In the genomic region with DNA sequence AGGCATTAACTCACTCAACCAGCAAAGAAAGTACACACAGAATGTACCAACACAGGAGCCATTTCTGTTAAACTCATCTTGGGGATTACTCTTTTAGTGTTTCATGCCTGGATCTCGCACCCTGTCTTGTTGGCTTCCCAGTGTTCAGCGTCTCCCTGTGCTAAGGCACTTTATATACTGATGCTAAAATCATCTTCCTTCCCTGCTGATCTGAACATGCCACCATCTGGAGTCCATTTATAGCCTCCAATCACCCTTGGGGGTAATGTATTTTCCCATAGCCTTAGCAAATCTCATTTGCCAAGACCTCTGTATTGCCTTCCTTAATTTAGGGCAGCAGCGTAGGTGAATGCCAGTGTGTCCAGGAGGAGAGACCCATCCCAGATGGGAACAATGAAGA, we compare ENCODE assay signal across 25 mouse cellular contexts. TPM values are rescaled to one million over a fixed set of nuclear protein-coding genes. Genes with fewer than 3 reads are reported as not detected.
A peak's percentile ranks its signal among the peaks of the same experiment; 100 is the strongest.
DNase-seq lines count a peak whose midpoint lies in the region; TF ChIP-seq lines count a peak whose summit lies in the region.
"Had no signal": no experiment of that assay in that cellular context is flagged by ENCODE, and none has a peak within 500 bp of the region (broad histone marks: within the 10 kb centered on the region; RNA-seq: fewer than 3 reads in every experiment).

No protein-coding gene starts in this region.

- H3K4me3 ChIP-seq in left cerebral cortex, adult 2 months = no peak overlapping the region
- H3K4me3 ChIP-seq: embryonic facial prominence, embryonic 13.5 days; erythroblast, embryonic 14.5 days; forebrain, embryonic 13.5 days; hindbrain, embryonic 12.5 days; limb, embryonic 10.5 days; liver, embryonic 15.5 days; lung, embryonic 15.5 days; megakaryocyte, embryonic 14.5 days; midbrain, embryonic 13.5 days; neural tube, embryonic 12.5 days had no signal

- intact Hi-C loops in left cerebral cortex, adult 2 months (cut with DNase I) = loop anchor here (1.0 kb wide), 1 partner anchor 27 kb away; no protein-coding TSS in a partner anchor

- peak overlapping the region; percentile 80 for H3K27ac ChIP-seq in left cerebral cortex, adult 2 months
- H3K27ac ChIP-seq: embryonic facial prominence, embryonic 13.5 days; forebrain, embryonic 13.5 days; hindbrain, embryonic 12.5 days; limb, embryonic 10.5 days; liver, embryonic 15.5 days; lung, embryonic 15.5 days; midbrain, embryonic 13.5 days; neural tube, embryonic 12.5 days had no signal

- no peak for TF ChIP-seq CTCF in left cerebral cortex, adult 2 months (IDR thresholded peaks at IDR 0.05)

- peak; percentile 26 for DNase-seq in embryo, embryonic 11 days
- DNase-seq in embryo, embryonic 10 days (ENCODE audit: low spot score) = no peak
- DNase-seq in left cerebral cortex, adult 2 months (ENCODE audit: extremely low spot score in 1 of 2, low spot score in 2 of 2) = no peak
- DNase-seq in left cerebral cortex, adult 11 months (ENCODE audit: low spot score) = no peak
- peak; percentile 77 for DNase-seq in brain, adult 2 months (ENCODE audit: low read depth, low spot score)
- DNase-seq in right cerebral cortex, postnatal 25 days = peak; percentile 27
- DNase-seq in heart, adult 18-20 months = no peak
- DNase-seq: adrenal gland, postnatal 25 days; cerebellum, adult 11 months; cerebellum, adult 9-11 months; gastrocnemius, postnatal 36 days; kidney, adult 18-20 months; liver; lung, postnatal 36 days; thymus, postnatal 25 days had no signal

RNA-seq across cellular contexts. Expression of a gene that starts 11.6 kb away (rescaled TPM):
- total RNA-seq in left cerebral cortex, adult 2 months (2021) = 100 to 1,000 TPM; 149 to 189 TPM
- total RNA-seq in heart, adult 18-20 months (2021) = 10 to 100 TPM; 31.7 to 34.8 TPM

Comparison
In these comparisons a context has a peak if more than half of its experiments do, and no peak if none do; other contexts are left out.
1. DNase-seq: peak in embryo, embryonic 11 days (single experiment), brain, adult 2 months (single experiment) and right cerebral cortex, postnatal 25 days (single experiment); none in embryo, embryonic 10 days (single experiment), left cerebral cortex, adult 2 months (0 of 2), left cerebral cortex, adult 11 months (single experiment) and heart, adult 18-20 months (0 of 2).
2. RNA of a gene that starts 11.6 kb away (total RNA-seq): 149 to 189 TPM in left cerebral cortex, adult 2 months; 31.7 to 34.8 TPM in heart, adult 18-20 months; every median in the first group is over 4 times any median in the second.